ENCODE assay signal across 18 mouse cellular contexts in genomic region chr7:116615984-116616383, GRCm38 (mm10).
DNase-seq lines count a peak whose midpoint lies in the region; ATAC-seq and TF ChIP-seq lines count a peak whose summit lies in the region.
"Had no signal": no experiment of that assay in that cellular context is flagged by ENCODE, and none has a peak within 500 bp of the region (broad histone marks: within the 10 kb centered on the region; RNA-seq: fewer than 3 reads in every experiment).

No protein-coding gene starts in this region.

- DNase-seq in cerebellum, postnatal 14 days = peak; percentile 75 to 83
- no peak for DNase-seq in cerebellum, adult 9-11 months
- peak; percentile 82 for DNase-seq in hindbrain, postnatal 0 days (ENCODE audit: low spot score)
- no peak for DNase-seq in hindbrain, embryonic 10.5 days (ENCODE audit: low spot score)
- peak; percentile 43 to 48 for DNase-seq in right cerebral cortex, postnatal 10 days (ENCODE audit: low spot score in 2 of 2)
- DNase-seq in right cerebral cortex, postnatal 25 days = no peak
- no peak for DNase-seq in adipocyte (ENCODE audit: low spot score)
- DNase-seq: B cell, adult 2 months; heart, postnatal 4 days; liver, embryonic 13.5 days; retina, postnatal 1 day; spleen, adult 18-20 months; thymus, adult 2 months had no signal

- TF ChIP-seq CTCF in hindbrain, postnatal 0 days (IDR thresholded peaks at IDR 0.05; ENCODE audit: low read depth) = no peak

- H3K4me1 ChIP-seq in hindbrain, postnatal 0 days (ENCODE audit: insufficient read depth, low read length) = peaks cover 9% of the 10 kb centered on the region; the same call in 1 of the 2 replicates
- no peaks in the 10 kb centered on the region for H3K4me1 ChIP-seq in hindbrain, embryonic 10.5 days (replicated peaks)
- H3K4me1 ChIP-seq: heart, embryonic 12.5 days; limb, embryonic 12.5 days; liver, embryonic 13.5 days; midbrain, embryonic 15.5 days had no signal

- H3K9ac ChIP-seq in hindbrain, postnatal 0 days (replicated peaks; ENCODE audit: low read length) = no peak overlapping the region
- H3K9ac ChIP-seq: embryonic facial prominence, embryonic 13.5 days; heart, embryonic 12.5 days; limb, embryonic 12.5 days; liver, embryonic 13.5 days; midbrain, embryonic 15.5 days had no signal

- H3K27me3 ChIP-seq in hindbrain, postnatal 0 days (ENCODE audit: insufficient read depth, low read length) = no peaks in the 10 kb centered on the region
- no peaks in the 10 kb centered on the region for H3K27me3 ChIP-seq in hindbrain, embryonic 10.5 days (ENCODE audit: insufficient read depth, poor library complexity, severe bottlenecking)
- H3K27me3 ChIP-seq: embryonic facial prominence, embryonic 13.5 days; heart, embryonic 12.5 days; limb, embryonic 12.5 days; liver, embryonic 13.5 days; midbrain, embryonic 15.5 days had no signal

- H3K36me3 ChIP-seq in hindbrain, postnatal 0 days (ENCODE audit: insufficient read depth, low read length) = no peaks in the 10 kb centered on the region
- H3K36me3 ChIP-seq in hindbrain, embryonic 10.5 days = no peaks in the 10 kb centered on the region
- H3K36me3 ChIP-seq: embryonic facial prominence, embryonic 13.5 days; heart, embryonic 12.5 days; limb, embryonic 12.5 days; liver, embryonic 13.5 days; midbrain, embryonic 15.5 days had no signal

- ATAC-seq in hindbrain, postnatal 0 days = peak; percentile 84
- ATAC-seq: intestine, postnatal 0 days; midbrain, embryonic 15.5 days had no signal

- WGBS in hindbrain, postnatal 0 days = 34% methylated on average over 3 of the region's 3 CpGs
- 83% methylated on average over 3 of the region's 3 CpGs for WGBS in hindbrain, embryonic 10.5 days

- H3K9me3 ChIP-seq in hindbrain, postnatal 0 days (ENCODE audit: low read length) = no peaks in the 10 kb centered on the region
- no peaks in the 10 kb centered on the region for H3K9me3 ChIP-seq in hindbrain, embryonic 10.5 days
- H3K9me3 ChIP-seq: embryonic facial prominence, embryonic 13.5 days; heart, embryonic 12.5 days; limb, embryonic 12.5 days; liver, embryonic 13.5 days; midbrain, embryonic 15.5 days had no signal

- no peak overlapping the region for H3K4me3 ChIP-seq in hindbrain, postnatal 0 days (ENCODE audit: low read length)
- no peak overlapping the region for H3K4me3 ChIP-seq in hindbrain, embryonic 10.5 days
- H3K4me3 ChIP-seq: embryonic facial prominence, embryonic 13.5 days; heart, embryonic 12.5 days; limb, embryonic 12.5 days; liver, embryonic 13.5 days; midbrain, embryonic 15.5 days had no signal

- H3K4me2 ChIP-seq in hindbrain, postnatal 0 days (ENCODE audit: low read depth, low read length) = no peak overlapping the region
- H3K4me2 ChIP-seq: embryonic facial prominence, embryonic 13.5 days; heart, embryonic 12.5 days; limb, embryonic 12.5 days; liver, embryonic 13.5 days; midbrain, embryonic 15.5 days had no signal

- H3K27ac ChIP-seq in hindbrain, postnatal 0 days = no peak overlapping the region
- H3K27ac ChIP-seq in hindbrain, embryonic 10.5 days = no peak overlapping the region
- H3K27ac ChIP-seq: embryonic facial prominence, embryonic 13.5 days; limb, embryonic 12.5 days; liver, embryonic 13.5 days; midbrain, embryonic 15.5 days had no signal

Comparison
In these comparisons a context has a peak if more than half of its experiments do, and no peak if none do; other contexts are left out.
1. DNase-seq: peak in cerebellum, postnatal 14 days (2 of 2), hindbrain, postnatal 0 days (single experiment) and right cerebral cortex, postnatal 10 days (2 of 2); none in cerebellum, adult 9-11 months (single experiment), hindbrain, embryonic 10.5 days (single experiment), right cerebral cortex, postnatal 25 days (single experiment) and adipocyte (single experiment).